Mouse (Mus musculus) CH12.LX (cell line): ENCODE measurements around the gene Aatk.

Experiments
- BHLHE40 ChIP-seq: IDR thresholded peaks from 2 replicates; pipeline ENCODE4 v1.6.1; 2011; ENCODE audit warnings: mild to moderate bottlenecking, low read depth, low read length, improper control_type of control experiment
- CTCF ChIP-seq, 2 experiments: IDR thresholded peaks in 1 of 2; conservative IDR thresholded peaks in 1 of 2; 2 replicates each; pipeline ENCODE4 v1.5.1; 2011 to 2012; ENCODE audit warnings: low read depth in 2 of 2, low read length in 2 of 2, improper control_type of control experiment in 1 of 2, inconsistent platforms in 1 of 2, mild to moderate bottlenecking in 1 of 2, moderate library complexity in 1 of 2
- EP300 ChIP-seq: IDR thresholded peaks from 2 replicates; pipeline ENCODE4 v1.6.1; 2011; ENCODE audit warnings: low read length, improper control_type of control experiment
- GABPA ChIP-seq: IDR thresholded peaks from 2 replicates; pipeline ENCODE4 v1.6.1; 2012; ENCODE audit warnings: low read depth, low read length, improper control_type of control experiment, inconsistent platforms; ENCODE audit not compliant: insufficient replicate concordance
- MAX ChIP-seq: IDR thresholded peaks from 2 replicates; pipeline ENCODE4 v1.6.1; 2011; ENCODE audit warnings: low read length, improper control_type of control experiment
- MXI1 ChIP-seq: IDR thresholded peaks from 2 replicates; pipeline ENCODE4 v1.6.1; 2011; ENCODE audit warnings: mild to moderate bottlenecking, low read depth, low read length, improper control_type of control experiment
- POLR2A ChIP-seq: IDR thresholded peaks from 2 replicates; pipeline ENCODE4 v1.6.1; 2011; ENCODE audit warnings: low read depth, mild to moderate bottlenecking, improper control_type of control experiment, low read length
- POLR2AphosphoS2 ChIP-seq: IDR thresholded peaks from 2 replicates; pipeline ENCODE4 v1.6.1; 2011; ENCODE audit warnings: low read depth, low read length, improper control_type of control experiment
- RAD21 ChIP-seq: IDR thresholded peaks from 2 replicates; pipeline ENCODE4 v1.6.1; 2011; ENCODE audit warnings: low read depth, mild to moderate bottlenecking, low read length, improper control_type of control experiment, moderate library complexity
- TBP ChIP-seq: conservative IDR thresholded peaks from 2 replicates; pipeline ENCODE4 v1.6.1; 2011; ENCODE audit warnings: low read depth, low read length, improper control_type of control experiment
- USF2 ChIP-seq: conservative IDR thresholded peaks from 2 replicates; pipeline ENCODE4 v1.6.1; 2011; ENCODE audit warnings: low read depth, low read length, improper control_type of control experiment

DNA sequence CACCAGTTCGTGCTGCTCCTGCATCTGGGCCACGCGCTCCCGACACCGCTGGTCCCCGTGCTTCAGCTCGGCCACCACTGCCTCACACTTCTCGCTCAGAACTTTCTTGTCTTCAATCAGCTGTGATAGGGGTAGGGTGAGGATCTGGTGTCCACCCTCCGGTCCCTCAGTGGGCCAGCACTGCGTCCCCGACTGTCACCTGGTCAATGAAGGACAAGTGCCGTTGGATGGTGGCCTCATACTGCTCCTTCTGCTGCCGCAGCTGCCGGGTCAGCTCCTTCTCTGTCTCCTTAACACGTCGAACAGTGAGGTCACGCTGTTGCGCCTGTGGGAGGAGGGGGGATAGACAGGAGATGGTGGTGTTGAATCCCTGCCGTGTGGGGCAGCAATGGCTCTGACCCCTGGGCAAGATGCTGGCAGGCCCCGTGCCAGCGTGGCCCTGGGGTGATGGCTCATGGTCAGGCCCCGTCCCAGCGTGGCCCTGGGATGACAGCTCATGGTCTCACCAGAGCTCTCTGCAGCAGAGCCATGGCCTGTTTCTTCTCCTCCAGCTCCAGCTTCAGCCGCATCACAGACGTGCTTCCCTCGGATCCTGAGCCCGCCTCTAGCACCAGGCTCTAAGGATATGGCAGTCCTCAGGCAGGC lies 23.4 kb upstream of the Aatk start:
- TF ChIP-seq CTCF (conservative IDR thresholded peaks at IDR 0.05 in 1 of 2, IDR thresholded peaks at IDR 0.05 in 1 of 2; ENCODE audit: low read depth in 2 of 2, low read length in 2 of 2) = no peak
- no peak for TF ChIP-seq TBP
- TF ChIP-seq POLR2A = no peak
- TF ChIP-seq EP300 = no peak
- TF ChIP-seq BHLHE40 = no peak
- TF ChIP-seq MXI1 = no peak
- TF ChIP-seq RAD21 = no peak
- no peak for TF ChIP-seq GABPA
- no peak for TF ChIP-seq USF2
- TF ChIP-seq MAX = no peak
- TF ChIP-seq POLR2AphosphoS2 = no peak
